Mouse (Mus musculus) myocyte (in vitro differentiated cells): ENCODE results near the gene Bdh1.

Experiments used
- CEBPB ChIP-seq: IDR thresholded peaks from 2 replicates; pipeline ENCODE4 v1.6.1; 2011; ENCODE audit warnings: mild to moderate bottlenecking, moderate library complexity; ENCODE audit not compliant: poor library complexity, insufficient read depth, severe bottlenecking
- E2F4 ChIP-seq: IDR thresholded peaks from one replicate; pipeline ENCODE4 v1.6.1; 2011; ENCODE audit warnings: mild to moderate bottlenecking, control low read depth, moderate library complexity; ENCODE audit not compliant: insufficient read depth
- MAX ChIP-seq: IDR thresholded peaks from one replicate; pipeline ENCODE4 v1.6.1; 2011; ENCODE audit warnings: low read depth, mild to moderate bottlenecking, control low read depth
- MYOD1 ChIP-seq, 3 experiments: IDR thresholded peaks; one replicate each; pipeline ENCODE4 v1.6.1; 2011; ENCODE audit warnings: control low read depth in 2 of 3, low read depth in 2 of 3, mild to moderate bottlenecking in 2 of 3, moderate library complexity in 1 of 3; ENCODE audit not compliant: insufficient read length in 2 of 3, control insufficient read depth in 1 of 3
- MYOG ChIP-seq, 3 experiments: IDR thresholded peaks; one replicate each; pipeline ENCODE4 v1.6.1; 2011; ENCODE audit warnings: control low read depth in 2 of 3, low read depth in 2 of 3, mild to moderate bottlenecking in 2 of 3; ENCODE audit not compliant: insufficient read length in 2 of 3, control insufficient read depth in 1 of 3, insufficient read depth in 1 of 3
- POLR2A ChIP-seq: IDR thresholded peaks from one replicate; pipeline ENCODE4 v1.6.1; 2011; ENCODE audit warnings: low read depth, mild to moderate bottlenecking, control low read depth, moderate library complexity; ENCODE audit not compliant: insufficient read length
- POLR2AphosphoS2 ChIP-seq: IDR thresholded peaks from one replicate; pipeline ENCODE4 v1.6.1; 2011; ENCODE audit warnings: low read depth, control low read depth; ENCODE audit not compliant: insufficient read length
- TCF12 ChIP-seq: IDR thresholded peaks from one replicate; pipeline ENCODE4 v1.6.1; 2011; ENCODE audit warnings: mild to moderate bottlenecking, control low read depth; ENCODE audit not compliant: poor library complexity, insufficient read depth, severe bottlenecking
- USF1 ChIP-seq: IDR thresholded peaks from one replicate; pipeline ENCODE4 v1.6.1; 2011; ENCODE audit warnings: low read depth, mild to moderate bottlenecking, control low read depth, moderate library complexity

GRCm38 (mm10) chr16:31423368-31423767 lies 1.3 kb downstream of the Bdh1 start:
- TF ChIP-seq USF1: no peak
- TF ChIP-seq E2F4: no peak
- TF ChIP-seq POLR2A: no peak
- TF ChIP-seq MYOG (IDR thresholded peaks at IDR 0.05; ENCODE audit: control insufficient read depth in 1 of 3, insufficient read depth in 1 of 3, insufficient read length in 2 of 3, low read depth in 2 of 3): no peak
- no peak for TF ChIP-seq MAX
- TF ChIP-seq CEBPB: no peak
- no peak for TF ChIP-seq MYOD1 (IDR thresholded peaks at IDR 0.05; ENCODE audit: control insufficient read depth in 1 of 3, insufficient read length in 2 of 3, low read depth in 2 of 3)
- TF ChIP-seq TCF12: no peak
- no peak for TF ChIP-seq POLR2AphosphoS2
